Mouse (Mus musculus): ENCODE data around the gene Mtus2. TPM values are rescaled to one million over a fixed set of nuclear protein-coding genes. Genes with fewer than 3 reads are reported as not detected.

The Mtus2 gene
- polyA plus RNA-seq, 3 experiments from 2014 or later = 1.9 to 10.2 (median 2.5) TPM

- ATAC-seq = no peak
Observed at GRCm38 (mm10) chr5:148191416-148191815, 234.3 kb downstream of the Mtus2 start.

GRCm38 (mm10) chr5:148211831-148212230, 254.7 kb downstream of the Mtus2 start:
- no peak for ATAC-seq

- ATAC-seq = no peak
Observed at GRCm38 (mm10) chr5:148216786-148217185, 259.7 kb downstream of the Mtus2 start.

GRCm38 (mm10) chr5:148222898-148223297, 265.8 kb downstream of the Mtus2 start:
- ATAC-seq = no peak

- no peak for ATAC-seq
Observed at GRCm38 (mm10) chr5:148224004-148224403, 266.9 kb downstream of the Mtus2 start.

GRCm38 (mm10) chr5:148233714-148234113, 276.6 kb downstream of the Mtus2 start:
- ATAC-seq = no peak

GRCm38 (mm10) chr5:148236616-148237015, 279.5 kb downstream of the Mtus2 start:
- ATAC-seq = no peak

- no peak for ATAC-seq
Observed at GRCm38 (mm10) chr5:148239067-148239466, 281.9 kb downstream of the Mtus2 start.

- ATAC-seq = no peak
Observed at GRCm38 (mm10) chr5:148239757-148240156, 282.6 kb downstream of the Mtus2 start.

GRCm38 (mm10) chr5:148241932-148242331, 284.8 kb downstream of the Mtus2 start:
- no peak for ATAC-seq

GRCm38 (mm10) chr5:148244471-148244870, 287.4 kb downstream of the Mtus2 start:
- ATAC-seq = no peak

GRCm38 (mm10) chr5:148245386-148245785, 288.3 kb downstream of the Mtus2 start:
- no peak for ATAC-seq

- ATAC-seq = no peak
Observed at GRCm38 (mm10) chr5:148248236-148248635, 291.1 kb downstream of the Mtus2 start.

GRCm38 (mm10) chr5:148251847-148252246, 294.7 kb downstream of the Mtus2 start:
- ATAC-seq = no peak

- no peak for ATAC-seq
Observed at GRCm38 (mm10) chr5:148262016-148262415, 304.9 kb downstream of the Mtus2 start.

GRCm38 (mm10) chr5:148264819-148265707, 307.9 kb downstream of the Mtus2 start:
- ATAC-seq = no peak

GRCm38 (mm10) chr5:148266841-148267240, 309.7 kb downstream of the Mtus2 start:
- ATAC-seq = no peak

- no peak for ATAC-seq
Observed at GRCm38 (mm10) chr5:148267446-148267845, 310.3 kb downstream of the Mtus2 start.

GRCm38 (mm10) chr5:148272065-148272464, 314.9 kb downstream of the Mtus2 start:
- ATAC-seq = no peak

- no peak for ATAC-seq
Observed at GRCm38 (mm10) chr5:148272771-148273170, 315.7 kb downstream of the Mtus2 start.

- ATAC-seq = no peak
Observed at GRCm38 (mm10) chr5:148278233-148278632, 321.1 kb downstream of the Mtus2 start.

GRCm38 (mm10) chr5:148280321-148280720, 323.2 kb downstream of the Mtus2 start:
- ATAC-seq = no peak

- no peak for ATAC-seq
Observed at GRCm38 (mm10) chr5:148282093-148282492, 325.0 kb downstream of the Mtus2 start.

GRCm38 (mm10) chr5:148282631-148283030, 325.5 kb downstream of the Mtus2 start:
- ATAC-seq = no peak

Measured in inflammation-experienced regulatory T-cells, adult 6 months (primary cell).